Mouse (Mus musculus): Measurements from ENCODE around the gene Ankrd45. TPM values are rescaled to one million over a fixed set of nuclear protein-coding genes. Genes with fewer than 3 reads are reported as not detected.

Gene Ankrd45
- polyA plus RNA-seq (2015; fragmentation: Nextera tagmentation; extraction: Ambion mirVana) = 4.9 and 5.3 TPM in 2 replicates

DNA sequence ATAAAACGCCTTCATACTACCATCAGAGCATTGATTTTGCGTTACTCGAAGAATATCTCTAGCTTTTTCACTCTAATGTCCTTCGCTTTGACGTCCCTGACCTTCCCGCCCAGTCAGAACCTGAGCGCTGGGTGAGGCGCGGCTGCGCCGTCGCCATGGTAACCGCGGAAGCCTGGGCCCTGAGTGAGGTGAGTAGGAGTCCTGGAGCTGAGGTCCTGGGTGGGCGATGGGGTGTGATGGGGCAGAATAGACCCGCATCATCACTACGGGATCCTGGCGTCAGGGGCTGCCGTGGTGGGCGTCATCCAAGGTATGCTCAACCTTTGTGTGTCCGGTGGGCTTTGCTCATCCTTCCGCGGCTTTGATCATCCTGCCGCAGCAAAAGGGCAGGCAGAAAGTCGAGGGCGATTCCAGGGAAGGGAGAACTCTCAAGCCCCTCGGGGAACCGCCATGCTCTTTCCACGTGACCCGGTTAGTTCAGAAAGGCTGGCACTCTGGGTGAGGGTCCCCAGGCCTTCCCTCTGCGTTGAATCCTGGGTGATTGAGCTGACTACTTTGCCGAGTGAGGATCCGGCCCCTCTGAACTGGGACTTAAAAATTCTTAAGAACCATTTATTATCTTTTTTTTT, at the start of gene Ankrd45:
Ankrd45 (plus strand) TSS at position 161 of the 629 bp plus-strand sequence.
- H3K4me1 ChIP-seq (ENCODE audit: insufficient read depth, low read length) = 0 out of 2 replicates have a peak, but pooled peaks cover 5% of the 10 kb centered on the region
- peak; percentile 97 for ATAC-seq (ENCODE audit: low FRiP score, low TSS enrichment)
- peak within 1 kb of the TSS; percentile 83 for H3K4me2 ChIP-seq (replicated peaks; ENCODE audit: low read depth, low read length)
- H3K4me3 ChIP-seq (ENCODE audit: low read length) = peak within 1 kb of the TSS; percentile 53
- H3K27ac ChIP-seq (ENCODE audit: low read length) = no peak within 1 kb of the TSS
- no peaks in the 10 kb centered on the region for H3K27me3 ChIP-seq (ENCODE audit: insufficient read depth, low read length)
- peak within 1 kb of the TSS; percentile 64 for H3K9ac ChIP-seq (replicated peaks; ENCODE audit: low read length)
- no peaks in the 10 kb centered on the region for H3K9me3 ChIP-seq (ENCODE audit: low read length)
- H3K36me3 ChIP-seq (ENCODE audit: insufficient read depth, low read length) = no peaks in the 10 kb centered on the region
- 3% methylated on average over 33 of the region's 33 CpGs for WGBS

DNA sequence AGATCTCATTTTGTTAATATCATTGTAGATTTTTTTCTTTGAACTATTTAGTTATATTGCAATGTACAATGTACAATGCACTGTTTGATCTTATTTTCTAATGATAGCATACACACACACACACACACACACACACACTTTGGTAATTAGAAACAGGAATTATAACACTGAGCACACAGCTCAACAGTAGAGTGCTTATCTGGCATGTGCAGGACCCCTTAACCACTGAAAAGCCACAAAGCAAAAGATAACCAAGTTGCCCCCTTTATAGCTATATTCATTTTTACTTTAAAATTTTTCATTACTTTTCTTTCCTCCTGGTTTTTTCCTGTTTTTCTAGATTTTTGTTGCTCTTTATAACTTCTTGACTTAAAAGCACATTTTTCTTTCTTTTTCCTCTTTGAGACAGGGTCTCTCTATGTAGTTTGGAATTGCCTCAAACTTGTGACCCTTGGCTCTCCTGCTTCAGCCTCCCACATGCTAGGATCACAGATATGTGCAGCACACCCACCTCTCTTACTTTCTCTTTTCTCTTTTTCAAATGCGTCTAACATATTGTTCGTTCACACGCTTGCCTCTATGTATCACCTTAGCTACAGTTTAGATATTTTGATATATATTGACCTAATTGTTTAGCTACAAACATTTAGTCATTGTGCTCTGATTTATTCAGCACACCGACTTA, 42.6 kb upstream of the Ankrd45 start:
- peaks cover 29% of the 10 kb centered on the region for H3K36me3 ChIP-seq (ENCODE audit: insufficient read depth, low read length)

DNA sequence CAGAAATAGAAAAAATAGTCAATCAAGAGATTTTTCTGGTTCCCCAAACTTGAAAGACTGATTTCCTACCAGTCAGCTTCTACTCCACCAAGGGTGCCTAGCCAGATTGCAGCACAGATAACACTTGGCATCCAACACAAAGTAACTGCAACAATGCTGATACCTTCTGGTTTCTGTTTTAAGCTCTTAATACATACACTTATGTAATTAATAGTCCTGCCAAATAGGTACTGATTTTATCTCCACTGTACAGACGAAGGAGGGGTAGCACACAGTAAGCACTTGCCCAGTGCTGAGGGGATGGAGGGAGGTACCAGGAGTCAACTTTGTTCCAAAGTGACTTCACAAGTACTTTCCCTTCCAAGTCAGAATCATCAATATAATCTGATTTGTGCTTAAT, 38.6 kb upstream of the Ankrd45 start:
- ATAC-seq (ENCODE audit: low FRiP score, low TSS enrichment) = no peak
- no peak overlapping the region for H3K4me2 ChIP-seq (replicated peaks; ENCODE audit: low read depth, low read length)
- peaks cover 26% of the 10 kb centered on the region for H3K36me3 ChIP-seq (ENCODE audit: insufficient read depth, low read length)

More for the DNA sequence above, 42.6 kb upstream of the Ankrd45 start:
- H3K4me2 ChIP-seq (replicated peaks; ENCODE audit: low read depth, low read length) = no peak overlapping the region
- H3K9ac ChIP-seq (replicated peaks; ENCODE audit: low read length) = no peak overlapping the region
- no peak for ATAC-seq (ENCODE audit: low FRiP score, low TSS enrichment)
- no peak overlapping the region for H3K27ac ChIP-seq (ENCODE audit: low read length)
- 95% methylated on average over 4 of the region's 4 CpGs for WGBS
- no peak overlapping the region for H3K4me3 ChIP-seq (ENCODE audit: low read length)
- no peaks in the 10 kb centered on the region for H3K27me3 ChIP-seq (ENCODE audit: insufficient read depth, low read length)
- H3K4me1 ChIP-seq (ENCODE audit: insufficient read depth, low read length) = no peaks in the 10 kb centered on the region
- no peaks in the 10 kb centered on the region for H3K9me3 ChIP-seq (ENCODE audit: low read length)

DNA sequence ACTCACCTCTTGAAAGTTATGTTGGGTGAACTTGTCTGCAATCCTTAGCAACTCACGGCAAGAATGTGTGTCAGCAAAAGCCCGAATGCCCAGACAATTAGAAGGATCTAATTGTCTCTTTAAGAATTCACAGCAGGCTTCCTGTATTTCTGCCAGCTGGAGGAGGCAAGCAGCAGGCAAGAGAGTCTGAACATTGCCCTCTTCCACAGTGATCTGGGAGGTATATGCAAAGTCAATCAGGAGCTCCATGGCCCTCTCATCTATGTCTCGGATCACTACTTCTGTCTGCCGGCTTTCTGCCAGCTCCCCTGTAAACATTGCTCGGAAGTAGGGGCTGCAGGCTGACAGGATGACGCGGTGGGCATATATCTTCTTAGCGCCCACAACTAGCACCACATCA, 33.3 kb upstream of the Ankrd45 start:
- Histone ChIP-seq H3K4me2 (replicated peaks; ENCODE audit: low read depth, low read length) (no peak overlapping the region), H3K4me1 (ENCODE audit: insufficient read depth, low read length) (no peaks in the 10 kb centered on the region), H3K27ac (ENCODE audit: low read length) (no peak overlapping the region), H3K9me3 (ENCODE audit: low read length) (no peaks in the 10 kb centered on the region), H3K4me3 (ENCODE audit: low read length) (no peak overlapping the region), H3K36me3 (ENCODE audit: insufficient read depth, low read length) (peaks cover 22% of the 10 kb centered on the region), H3K9ac (replicated peaks; ENCODE audit: low read length) (no peak overlapping the region), H3K27me3 (ENCODE audit: insufficient read depth, low read length) (no peaks in the 10 kb centered on the region)
- no peak for ATAC-seq (ENCODE audit: low FRiP score, low TSS enrichment)
- 82% methylated on average over 8 of the region's 8 CpGs for WGBS

More for the DNA sequence above, 38.6 kb upstream of the Ankrd45 start:
- Histone ChIP-seq H3K4me3 (ENCODE audit: low read length) (no peak overlapping the region), H3K27me3 (ENCODE audit: insufficient read depth, low read length) (no peaks in the 10 kb centered on the region), H3K4me1 (ENCODE audit: insufficient read depth, low read length) (no peaks in the 10 kb centered on the region), H3K27ac (ENCODE audit: low read length) (no peak overlapping the region), H3K9me3 (ENCODE audit: low read length) (no peaks in the 10 kb centered on the region), H3K9ac (replicated peaks; ENCODE audit: low read length) (no peak overlapping the region)
- 83% methylated on average over 1 of the region's 1 CpGs for WGBS

DNA sequence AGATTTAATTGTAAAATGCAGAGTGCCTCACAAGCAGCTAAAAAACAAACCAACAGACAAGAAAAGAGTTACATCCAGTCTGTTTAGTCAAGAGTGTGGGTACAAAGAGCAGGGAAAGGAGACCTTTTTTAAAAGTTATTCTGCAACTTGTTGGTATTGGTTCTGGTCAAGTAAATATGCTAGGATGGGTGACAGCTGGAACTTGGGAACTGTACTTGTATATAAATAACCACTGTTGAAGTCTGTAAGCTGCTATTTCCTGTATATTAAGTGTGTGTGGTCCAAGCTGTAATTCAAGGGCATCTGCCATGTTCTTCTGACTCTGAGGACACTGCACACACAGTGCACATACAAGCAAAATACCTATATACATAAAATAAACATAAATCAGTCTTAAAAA, 27.9 kb upstream of the Ankrd45 start:
- Histone ChIP-seq H3K27ac (ENCODE audit: low read length) (no peak overlapping the region), H3K4me1 (ENCODE audit: insufficient read depth, low read length) (peaks cover 7% of the 10 kb centered on the region), H3K4me3 (ENCODE audit: low read length) (no peak overlapping the region), H3K9ac (replicated peaks; ENCODE audit: low read length) (no peak overlapping the region), H3K9me3 (ENCODE audit: low read length) (no peaks in the 10 kb centered on the region), H3K4me2 (replicated peaks; ENCODE audit: low read depth, low read length) (no peak overlapping the region), H3K27me3 (ENCODE audit: insufficient read depth, low read length) (no peaks in the 10 kb centered on the region), H3K36me3 (ENCODE audit: insufficient read depth, low read length) (peaks cover 3% of the 10 kb centered on the region; the same call in 1 of the 2 replicates)
- no peak for ATAC-seq (ENCODE audit: low FRiP score, low TSS enrichment)

DNA sequence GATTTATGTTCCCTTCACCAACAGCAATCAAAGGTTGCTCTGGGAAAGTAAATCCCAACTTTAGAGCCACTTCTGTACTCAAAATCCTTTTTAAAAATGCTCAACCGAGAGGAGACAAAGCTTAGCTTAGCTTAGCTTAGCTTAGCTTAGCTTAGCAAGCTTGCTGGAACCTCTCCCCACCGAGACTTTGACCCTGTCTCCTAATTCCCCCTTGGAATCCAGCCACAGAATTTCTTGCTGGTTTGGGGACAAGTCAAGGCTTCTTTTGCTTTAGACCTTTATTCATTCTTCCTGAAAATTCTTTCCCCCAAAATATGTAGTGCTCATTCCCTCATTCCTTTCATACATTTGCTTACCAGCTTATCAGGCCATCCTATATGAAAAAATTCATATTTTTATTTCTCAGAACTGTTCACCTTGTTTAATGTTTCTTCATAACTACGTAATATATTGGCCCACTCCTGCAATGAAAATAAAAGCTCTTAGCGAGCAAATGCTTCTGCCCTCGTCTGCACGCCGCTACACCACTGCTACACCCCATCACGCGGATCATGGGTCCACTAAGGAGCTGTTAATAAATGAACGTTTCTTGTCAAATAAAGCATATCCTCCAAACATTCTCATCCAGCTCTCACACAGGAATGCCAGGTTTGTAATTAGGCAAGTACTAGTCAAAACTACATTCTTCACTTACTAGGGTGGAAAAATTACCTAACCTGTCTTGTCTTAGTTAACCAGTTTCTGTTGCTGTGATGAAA, 19.7 kb upstream of the Ankrd45 start:
- no peak overlapping the region for H3K9ac ChIP-seq (replicated peaks; ENCODE audit: low read length)
- WGBS = 89% methylated on average over 10 of the region's 10 CpGs
- ATAC-seq (ENCODE audit: low FRiP score, low TSS enrichment) = no peak

DNA sequence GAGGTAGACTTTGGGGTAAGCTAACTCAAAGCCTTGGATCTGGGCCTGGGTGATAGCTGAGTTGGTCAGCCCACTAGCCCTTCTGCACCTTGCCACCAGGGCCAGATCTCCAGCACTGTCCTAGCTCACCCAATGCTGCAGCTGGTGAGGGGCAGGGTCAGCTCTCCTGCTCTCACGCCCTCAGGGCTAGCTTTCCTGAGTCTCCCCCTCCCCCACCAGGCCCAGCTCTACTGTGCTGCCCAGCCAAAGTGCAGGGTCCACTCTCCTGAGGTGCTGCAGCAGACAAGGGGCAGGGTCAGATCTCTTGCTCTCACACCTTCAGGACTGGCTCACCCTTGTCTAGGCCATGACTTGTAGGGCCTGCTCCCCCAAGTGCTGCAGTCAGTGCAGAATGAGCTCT, 16.0 kb upstream of the Ankrd45 start:
- WGBS = 93% methylated on average over 1 of the region's 1 CpGs
- H3K9ac ChIP-seq (replicated peaks; ENCODE audit: low read length) = no peak overlapping the region
- ATAC-seq (ENCODE audit: low FRiP score, low TSS enrichment) = peak; percentile 22; the same call in 1 of the 2 replicates
- H3K4me1 ChIP-seq (ENCODE audit: insufficient read depth, low read length) = peaks cover 9% of the 10 kb centered on the region
- no peaks in the 10 kb centered on the region for H3K9me3 ChIP-seq (ENCODE audit: low read length)
- peaks cover 3% of the 10 kb centered on the region; the same call in 1 of the 2 replicates for H3K36me3 ChIP-seq (ENCODE audit: insufficient read depth, low read length)
- H3K4me3 ChIP-seq (ENCODE audit: low read length) = no peak overlapping the region
- H3K27ac ChIP-seq (ENCODE audit: low read length) = no peak overlapping the region
- H3K4me2 ChIP-seq (replicated peaks; ENCODE audit: low read depth, low read length) = no peak overlapping the region
- no peaks in the 10 kb centered on the region for H3K27me3 ChIP-seq (ENCODE audit: insufficient read depth, low read length)

More for the DNA sequence above, 19.7 kb upstream of the Ankrd45 start:
- no peak overlapping the region for H3K27ac ChIP-seq (ENCODE audit: low read length)
- peaks cover 7% of the 10 kb centered on the region; the same call in 1 of the 2 replicates for H3K36me3 ChIP-seq (ENCODE audit: insufficient read depth, low read length)
- H3K4me2 ChIP-seq (replicated peaks; ENCODE audit: low read depth, low read length) = no peak overlapping the region
- no peaks in the 10 kb centered on the region for H3K9me3 ChIP-seq (ENCODE audit: low read length)
- no peak overlapping the region for H3K4me3 ChIP-seq (ENCODE audit: low read length)
- no peaks in the 10 kb centered on the region for H3K27me3 ChIP-seq (ENCODE audit: insufficient read depth, low read length)
- H3K4me1 ChIP-seq (ENCODE audit: insufficient read depth, low read length) = no peaks in the 10 kb centered on the region

DNA sequence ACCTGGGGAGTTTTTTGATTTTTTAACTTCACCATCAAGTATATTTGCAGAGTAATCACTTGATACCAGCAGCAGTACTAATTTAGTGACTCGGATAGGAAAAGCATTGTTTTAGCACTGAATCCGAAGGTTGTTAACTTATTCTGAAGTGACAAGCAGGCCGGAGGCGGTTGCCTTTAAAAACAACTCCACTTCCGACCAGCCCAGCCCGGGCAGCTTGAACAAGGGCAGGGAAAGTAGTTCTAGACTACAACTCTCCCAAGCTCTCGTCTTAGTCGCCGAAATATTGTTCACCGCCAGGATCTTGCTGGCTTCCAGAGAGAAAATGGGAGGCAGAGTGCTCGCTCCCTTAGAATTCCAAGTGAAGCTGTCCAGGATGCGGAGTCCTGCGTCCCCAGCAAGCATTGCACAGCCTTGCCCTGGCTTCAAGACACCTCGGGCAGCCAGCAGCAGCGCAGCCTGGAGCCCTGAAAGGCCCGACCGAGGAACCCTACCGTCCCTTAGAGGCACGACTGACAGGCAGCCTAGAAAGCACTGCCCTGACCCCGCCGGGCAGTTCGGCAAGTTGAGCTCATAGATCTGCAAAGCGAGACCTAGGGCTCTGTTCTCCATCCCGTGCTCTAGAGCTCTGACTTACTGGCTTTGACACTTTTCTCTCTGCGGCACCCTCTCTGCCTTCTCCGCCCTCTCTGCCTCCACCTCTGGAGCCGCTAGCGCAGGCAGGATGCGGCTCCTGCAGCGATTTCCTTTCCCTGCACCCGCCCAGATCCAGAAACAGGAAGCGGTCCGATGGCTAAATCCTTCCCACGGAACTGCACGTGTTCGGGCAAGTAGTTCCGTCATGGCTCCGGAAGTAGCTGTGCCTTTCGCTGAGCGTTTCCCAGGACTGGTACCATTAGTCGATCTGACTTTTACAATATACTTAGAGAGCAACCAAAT, 11.5 kb upstream of the Ankrd45 start, which contains the start of gene Klhl20:
Klhl20 (minus strand) TSS at position 786 of the 939 bp plus-strand sequence.
- Histone ChIP-seq H3K4me3 (ENCODE audit: low read length) (peak within 1 kb of the TSS; percentile 99), H3K4me2 (replicated peaks; ENCODE audit: low read depth, low read length) (peak within 1 kb of the TSS; percentile 80), H3K9me3 (ENCODE audit: low read length) (no peaks in the 10 kb centered on the region), H3K4me1 (ENCODE audit: insufficient read depth, low read length) (peaks cover 9% of the 10 kb centered on the region), H3K27ac (ENCODE audit: low read length) (peak within 1 kb of the TSS; percentile 94), H3K36me3 (ENCODE audit: insufficient read depth, low read length) (peaks cover 3% of the 10 kb centered on the region; the same call in 1 of the 2 replicates), H3K27me3 (ENCODE audit: insufficient read depth, low read length) (no peaks in the 10 kb centered on the region), H3K9ac (replicated peaks; ENCODE audit: low read length) (peak within 1 kb of the TSS; percentile 94)
- WGBS = 1% methylated on average over 41 of the region's 41 CpGs
- peak; percentile 98 for ATAC-seq (ENCODE audit: low FRiP score, low TSS enrichment)

DNA sequence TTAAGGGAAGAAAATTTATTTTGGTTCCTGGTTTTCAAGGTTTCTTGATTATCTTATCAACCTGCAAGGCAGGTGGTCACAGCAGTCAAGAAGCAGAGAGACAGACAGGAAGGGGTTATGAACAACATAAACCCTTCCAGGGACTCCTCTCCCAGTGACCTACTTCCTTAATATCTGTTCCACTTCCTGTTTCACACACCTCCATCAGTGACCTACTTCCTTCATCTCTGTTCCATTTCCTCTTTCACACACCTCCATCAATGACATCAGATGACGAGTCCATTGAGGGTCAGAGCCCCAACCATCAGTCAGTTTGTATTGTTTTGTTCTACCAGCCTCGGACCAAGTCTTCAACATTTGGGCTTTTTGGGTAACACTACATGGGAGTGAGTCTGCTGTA, 3.0 kb upstream of the Ankrd45 start:
- no peak for ATAC-seq (ENCODE audit: low FRiP score, low TSS enrichment)
- H3K36me3 ChIP-seq (ENCODE audit: insufficient read depth, low read length) = no peaks in the 10 kb centered on the region
- no peak overlapping the region for H3K4me2 ChIP-seq (replicated peaks; ENCODE audit: low read depth, low read length)
- H3K4me3 ChIP-seq (ENCODE audit: low read length) = no peak overlapping the region
- H3K9me3 ChIP-seq (ENCODE audit: low read length) = no peaks in the 10 kb centered on the region
- H3K27ac ChIP-seq (ENCODE audit: low read length) = no peak overlapping the region
- 85% methylated on average over 2 of the region's 2 CpGs for WGBS
- no peak overlapping the region for H3K9ac ChIP-seq (replicated peaks; ENCODE audit: low read length)
- 0 out of 2 replicates have a peak, but pooled peaks cover 5% of the 10 kb centered on the region for H3K4me1 ChIP-seq (ENCODE audit: insufficient read depth, low read length)
- H3K27me3 ChIP-seq (ENCODE audit: insufficient read depth, low read length) = no peaks in the 10 kb centered on the region
